Mouse (Mus musculus) cerebellum, adult 2 months (tissue): ENCODE measurements at regions not wholly inside any gene's neighbourhood (a gene's known extent, or its start where the extent isn't known, plus 50 kb on each side); places are given as distances from the start of the nearest gene placed in this dataset.

ENCODE experiments used
- DNase-seq, 2 experiments: peaks; one replicate each; pipeline ENCODE4 v3.0.0; 2021
- H3K27ac ChIP-seq: fragments of 200-500 bp; 2 replicates; pipeline ENCODE4 v1.5.1; 2012; ENCODE audit warnings: low read length, control low read depth, inconsistent platforms; ENCODE audit not compliant: insufficient read depth
- H3K27me3 ChIP-seq: fragments of 200-500 bp; 2 replicates; pipeline ENCODE4 v1.6.1; 2012; ENCODE audit warnings: inconsistent platforms, mild to moderate bottlenecking, low read length, moderate library complexity; ENCODE audit not compliant: control insufficient read depth, insufficient read depth
- H3K4me1 ChIP-seq: fragments of 200-500 bp; 2 replicates; pipeline ENCODE4 v1.6.1; 2011; ENCODE audit warnings: low read length; ENCODE audit not compliant: control insufficient read depth, insufficient read depth
- H3K4me3 ChIP-seq: fragments of 200-500 bp; replicated peaks from 2 replicates; pipeline ENCODE3; 2011; ENCODE audit warnings: mild to moderate bottlenecking, low read depth, low read length, control low read depth; ENCODE audit not compliant: insufficient read depth
- CTCF ChIP-seq: fragments of 200-500 bp; IDR thresholded peaks from 2 replicates; pipeline ENCODE4 v1.5.1; 2011; ENCODE audit warnings: low read depth, mild to moderate bottlenecking, control low read depth, low read length, moderate library complexity, borderline replicate concordance; ENCODE audit not compliant: insufficient read depth
- POLR2A ChIP-seq: fragments of 200-500 bp; IDR thresholded peaks from 2 replicates; pipeline ENCODE4 v1.6.1; 2011; ENCODE audit warnings: low read length, control low read depth, borderline replicate concordance; ENCODE audit not compliant: insufficient read depth
- WGBS: fragments of 180-500 bp; shearing (Covaris S2); methylation state at CpG from one replicate; pipeline ENCODE4 v1.1.7; 2018; 5-methylcytosine and 5-hydroxymethylcytosine counted together

- no peak overlapping the region for H3K4me3 ChIP-seq
- H3K27ac ChIP-seq, result no peak overlapping the region
- no peaks in the 10 kb centered on the region for H3K27me3 ChIP-seq
- no peaks in the 10 kb centered on the region for H3K4me1 ChIP-seq
- TF ChIP-seq POLR2A (no peak), CTCF (no peak)
- no peak for DNase-seq
- WGBS, result 93% methylated on average over 6 of the region's 6 CpGs
Measured at GRCm38 (mm10) chrX:12323812-12324211, 163.7 kb upstream of the Bcor start.

DNA sequence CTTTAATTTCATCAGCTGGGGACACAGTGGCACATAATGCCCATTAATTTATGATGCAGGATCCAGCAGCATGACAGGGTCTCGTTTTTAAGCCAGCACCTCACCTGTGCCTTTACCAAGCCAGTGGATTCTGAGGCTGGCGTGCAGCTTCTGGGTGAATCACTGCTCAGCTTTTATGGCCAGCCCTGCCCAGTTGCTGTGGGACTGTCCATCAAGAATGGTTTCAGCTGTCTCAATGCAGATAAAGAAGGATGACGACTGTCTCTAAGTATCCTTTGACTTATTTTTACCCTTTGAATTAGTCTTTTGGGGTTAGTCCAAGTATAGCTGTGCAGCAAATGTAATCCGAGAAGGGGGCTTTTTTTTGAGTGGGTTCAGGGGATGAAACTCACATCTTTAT, 167.3 kb upstream of the Bcor start:
- DNase-seq, result no peak
- Histone ChIP-seq H3K27ac (no peak overlapping the region), H3K27me3 (no peaks in the 10 kb centered on the region), H3K4me1 (no peaks in the 10 kb centered on the region), H3K4me3 (no peak overlapping the region)
- WGBS, result 65% methylated on average over 4 of the region's 4 CpGs
- no peak for TF ChIP-seq CTCF
- TF ChIP-seq POLR2A, result no peak

- Histone ChIP-seq H3K4me1 (no peaks in the 10 kb centered on the region), H3K27me3 (no peaks in the 10 kb centered on the region), H3K27ac (no peak overlapping the region), H3K4me3 (no peak overlapping the region)
- no peak for DNase-seq
- WGBS, result 51% methylated on average over 9 of the region's 9 CpGs
- TF ChIP-seq CTCF (no peak), POLR2A (no peak)
Measured at GRCm38 (mm10) chrX:12340561-12340960, 180.4 kb upstream of the Bcor start.

GRCm38 (mm10) chrX:12341356-12341965, 181.3 kb upstream of the Bcor start:
- no peak overlapping the region for H3K27ac ChIP-seq
- 80% methylated on average over 5 of the region's 5 CpGs for WGBS
- TF ChIP-seq POLR2A (no peak), CTCF (no peak)

GRCm38 (mm10) chrX:12344805-12345555, 184.8 kb upstream of the Bcor start:
- H3K4me1 ChIP-seq, result no peaks in the 10 kb centered on the region
- no peaks in the 10 kb centered on the region for H3K27me3 ChIP-seq
- H3K4me3 ChIP-seq, result no peak overlapping the region
- no peak for TF ChIP-seq POLR2A
- no peak for TF ChIP-seq CTCF
- DNase-seq, result no peak
- WGBS, result 94% methylated on average over 12 of the region's 12 CpGs
- H3K27ac ChIP-seq, result no peak overlapping the region

More at GRCm38 (mm10) chrX:12341356-12341965, 181.3 kb upstream of the Bcor start:
- Histone ChIP-seq H3K27me3 (no peaks in the 10 kb centered on the region), H3K4me1 (no peaks in the 10 kb centered on the region), H3K4me3 (no peak overlapping the region)
- DNase-seq, result no peak

DNA sequence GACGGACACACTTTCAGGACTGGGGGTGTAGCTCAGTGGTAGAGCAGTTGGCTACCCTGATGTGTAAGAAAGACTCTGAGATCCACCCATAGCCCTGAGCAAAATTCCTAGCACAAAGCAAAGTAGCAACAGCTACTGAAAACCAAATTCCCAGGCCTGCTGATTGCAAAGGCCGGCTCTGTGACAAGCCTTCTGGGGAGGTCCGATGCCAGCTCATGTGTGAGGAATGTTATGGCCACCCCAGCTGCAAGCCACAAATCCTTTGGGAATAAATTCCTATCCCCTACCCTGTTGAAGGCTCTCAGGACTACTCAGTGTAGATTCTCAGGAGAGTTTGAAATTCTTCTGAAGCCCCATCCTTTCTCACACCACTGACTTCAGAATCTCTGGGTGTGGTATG, 186.7 kb upstream of the Bcor start:
- Histone ChIP-seq H3K27me3 (no peaks in the 10 kb centered on the region), H3K4me3 (no peak overlapping the region), H3K4me1 (no peaks in the 10 kb centered on the region), H3K27ac (no peak overlapping the region)
- 82% methylated on average over 3 of the region's 3 CpGs for WGBS
- DNase-seq, result no peak
- TF ChIP-seq CTCF (no peak), POLR2A (no peak)

GRCm38 (mm10) chrX:12348117-12348516, 188.0 kb upstream of the Bcor start:
- TF ChIP-seq POLR2A (no peak), CTCF (no peak)
- Histone ChIP-seq H3K4me3 (no peak overlapping the region), H3K4me1 (no peaks in the 10 kb centered on the region), H3K27ac (no peak overlapping the region), H3K27me3 (no peaks in the 10 kb centered on the region)
- no peak for DNase-seq
- WGBS, result 61% methylated on average over 8 of the region's 8 CpGs

GRCm38 (mm10) chrX:12354875-12355274, 194.7 kb upstream of the Bcor start:
- Histone ChIP-seq H3K4me3 (no peak overlapping the region), H3K27me3 (no peaks in the 10 kb centered on the region), H3K27ac (no peak overlapping the region), H3K4me1 (no peaks in the 10 kb centered on the region)
- WGBS, result 100% methylated on average over 2 of the region's 2 CpGs
- DNase-seq, result no peak
- TF ChIP-seq CTCF, result no peak
- no peak for TF ChIP-seq POLR2A
